Mouse (Mus musculus): Measurements from ENCODE around the gene Zfp362. TPM values are rescaled to one million over a fixed set of nuclear protein-coding genes. Genes with fewer than 3 reads are reported as not detected.

The Zfp362 gene
- polyA plus RNA-seq, 1 experiment, result 37.8 TPM

GRCm38 (mm10) chr4:128724059-128724458 lies 81.8 kb downstream of the Zfp362 start:
- Histone ChIP-seq H3K4me1 (ENCODE audit: control insufficient read depth, insufficient read depth, insufficient read length, low read length) (peaks cover 1% of the 10 kb centered on the region), H3K4me3 (ENCODE audit: low read depth, low read length) (no peak overlapping the region), H3K27me3 (ENCODE audit: control insufficient read depth, insufficient read depth, low read length) (no peaks in the 10 kb centered on the region), H3K27ac (ENCODE audit: insufficient read depth, low read depth, low read length) (no peak overlapping the region), H3K36me3 (ENCODE audit: control insufficient read depth, insufficient read depth, low read length) (no peaks in the 10 kb centered on the region)
- 81% methylated on average over 7 of the region's 7 CpGs for WGBS
- TF ChIP-seq CTCF (IDR thresholded peaks at IDR 0.05; ENCODE audit: extremely low read depth, insufficient read length, insufficient replicate concordance, low read depth, low read length) (no peak), POLR2A (IDR thresholded peaks at IDR 0.05; ENCODE audit: low read depth, low read length) (no peak)

GRCm38 (mm10) chr4:128723431-128723830 lies 82.4 kb downstream of the Zfp362 start:
- 88% methylated on average over 13 of the region's 13 CpGs for WGBS
- no peak overlapping the region for H3K27ac ChIP-seq (ENCODE audit: insufficient read depth, low read depth, low read length)
- no peak overlapping the region for H3K4me3 ChIP-seq (ENCODE audit: low read depth, low read length)
- H3K4me1 ChIP-seq (ENCODE audit: control insufficient read depth, insufficient read depth, insufficient read length, low read length), result no peaks in the 10 kb centered on the region; the same call in 1 of the 2 replicates
- H3K36me3 ChIP-seq (ENCODE audit: control insufficient read depth, insufficient read depth, low read length), result no peaks in the 10 kb centered on the region
- H3K27me3 ChIP-seq (ENCODE audit: control insufficient read depth, insufficient read depth, low read length), result no peaks in the 10 kb centered on the region
- TF ChIP-seq CTCF (IDR thresholded peaks at IDR 0.05; ENCODE audit: extremely low read depth, insufficient read length, insufficient replicate concordance, low read depth, low read length) (no peak), POLR2A (IDR thresholded peaks at IDR 0.05; ENCODE audit: low read depth, low read length) (no peak)

Other genes with a start within 250 kb of the Zfp362 start
- 0.69 and 1.6 TPM in 2 replicates for gene Zscan20, start 195.9 kb downstream of the Zfp362 start, polyA plus RNA-seq (2012; rRNA removed)
- gene Tlr12, start 187.4 kb downstream of the Zfp362 start, polyA plus RNA-seq (2012; rRNA removed), result 3.5 and 6.1 TPM in 2 replicates
- gene Phc2, start 151.3 kb downstream of the Zfp362 start, polyA plus RNA-seq (2012; rRNA removed), result 42.0 and 83.8 TPM in 2 replicates
- 0.11 and 0.32 TPM in 2 replicates for gene A3galt2, start 50.7 kb downstream of the Zfp362 start, polyA plus RNA-seq (2012; rRNA removed)
- gene Trim62, start 77.5 kb upstream of the Zfp362 start, polyA plus RNA-seq (2012; rRNA removed), result 3.0 and 7.7 TPM in 2 replicates
- gene Azin2, start 156.4 kb upstream of the Zfp362 start, polyA plus RNA-seq (2012; rRNA removed), result 2.3 and 3.2 TPM in 2 replicates
- 42.5 and 79.2 TPM in 2 replicates for gene Ak2, start 185.9 kb upstream of the Zfp362 start, polyA plus RNA-seq (2012; rRNA removed)

All from small intestine, adult 2 months (tissue).